Mouse (Mus musculus): Measurements from ENCODE around the gene Ccl21b.
"Not testable (repeated sequence)": the region's sequence is repeated elsewhere in the genome, so short reads cannot be mapped to it uniquely, and the experiment has no call there.

The Ccl21b gene

DNA sequence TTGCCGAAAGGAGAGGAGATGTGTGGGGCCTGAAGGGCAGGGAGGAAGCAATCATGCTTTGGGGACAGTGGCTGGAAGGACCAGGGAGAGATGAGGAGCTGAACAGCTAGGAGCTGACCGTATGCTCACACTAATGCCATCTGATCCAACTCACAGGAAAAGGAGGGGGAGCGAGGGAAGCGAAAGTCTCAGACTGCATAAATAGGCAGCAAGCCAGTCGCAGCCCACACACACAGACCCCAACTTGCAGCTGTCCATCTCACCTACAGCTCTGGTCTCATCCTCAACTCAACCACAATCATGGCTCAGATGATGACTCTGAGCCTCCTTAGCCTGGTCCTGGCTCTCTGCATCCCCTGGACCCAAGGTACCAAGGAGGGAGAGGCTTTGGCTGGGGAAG is at the start of gene Ccl21b:
Gene Ccl21b (plus strand): TSS at position 301 of the 400 bp plus-strand sequence.
- not testable (repeated sequence) for DNase-seq (ENCODE audit: low read depth)

DNA sequence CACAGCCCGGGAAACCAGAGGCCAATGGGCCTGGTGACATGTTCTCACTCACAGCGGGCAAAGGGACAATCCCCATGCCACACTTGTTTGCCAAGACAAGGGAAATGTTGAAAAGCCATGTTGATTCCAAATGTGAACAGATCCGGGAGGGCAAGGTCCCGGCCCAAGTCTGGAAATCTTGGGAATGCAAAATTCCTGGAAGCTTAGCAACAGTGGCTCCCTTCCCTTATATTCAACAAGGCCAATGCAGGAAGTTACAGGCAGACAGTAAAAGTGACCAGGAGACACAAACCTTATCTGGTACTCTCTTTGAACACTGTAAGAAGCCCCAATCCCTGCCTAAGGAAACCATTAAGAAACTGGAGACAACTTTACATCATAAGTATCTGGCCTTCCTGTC is 15.2 kb upstream of the Ccl21b start, which contains the start of gene Gm10600:
Gene Gm10600 (plus strand): TSS at position 301 of the 400 bp plus-strand sequence.
- DNase-seq (ENCODE audit: low read depth) = not testable (repeated sequence)

DNA sequence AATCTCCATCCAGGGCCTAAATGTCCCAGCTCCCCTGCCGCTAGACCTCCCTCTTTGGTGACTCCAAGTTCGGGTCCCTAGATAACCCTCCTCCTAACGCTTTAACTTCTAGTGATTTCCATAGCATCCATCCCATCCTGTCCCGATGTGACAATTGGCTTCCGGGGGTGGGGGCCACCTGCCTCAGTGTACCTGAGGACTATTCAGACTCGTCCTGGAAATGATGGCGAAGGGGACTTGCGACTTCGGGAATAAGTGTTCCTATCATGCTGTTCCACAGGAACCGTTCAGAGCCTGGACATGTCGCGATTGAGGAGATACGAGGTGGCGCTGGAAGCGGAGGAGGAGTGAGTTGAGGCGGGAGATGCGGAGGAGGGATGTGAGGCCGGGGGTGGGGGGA is 38.4 kb downstream of the Ccl21b start, which contains the start of gene Gm21953:
Gene Gm21953 (plus strand): TSS at position 301 of the 400 bp plus-strand sequence.
- DNase-seq (ENCODE audit: low read depth) = not testable (repeated sequence)
